Mouse (Mus musculus): ENCODE measurements at regions not wholly inside any gene's neighbourhood (a gene's known extent, or its start where the extent isn't known, plus 50 kb on each side); places are given as distances from the start of the nearest gene placed in this dataset.

DNA sequence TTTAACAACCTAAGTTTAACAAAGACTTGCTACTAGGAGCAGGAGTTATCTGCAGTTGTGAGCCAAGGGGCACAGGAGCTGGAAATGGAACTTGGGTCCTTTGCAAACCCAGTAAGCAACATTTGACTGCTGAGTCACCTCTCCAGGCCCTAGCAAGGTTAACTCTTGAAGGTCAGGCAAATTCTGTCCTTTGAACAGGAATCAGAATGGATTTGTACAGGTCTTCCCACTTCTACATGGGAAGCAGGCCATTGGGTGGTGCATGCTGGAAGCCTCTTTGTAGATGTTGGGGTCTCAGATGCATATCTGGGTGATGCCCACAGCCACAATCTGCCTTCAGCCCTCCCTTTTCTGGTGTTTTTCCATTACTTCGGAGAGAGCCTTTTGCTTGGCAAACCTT, 255.3 kb downstream of the Icos start:
- TF ChIP-seq CTCF (IDR thresholded peaks at IDR 0.05; ENCODE audit: low read depth, low read length) (no peak), POLR2A (IDR thresholded peaks at IDR 0.05; ENCODE audit: extremely low read depth, insufficient read depth, low read length) (no peak)

DNA sequence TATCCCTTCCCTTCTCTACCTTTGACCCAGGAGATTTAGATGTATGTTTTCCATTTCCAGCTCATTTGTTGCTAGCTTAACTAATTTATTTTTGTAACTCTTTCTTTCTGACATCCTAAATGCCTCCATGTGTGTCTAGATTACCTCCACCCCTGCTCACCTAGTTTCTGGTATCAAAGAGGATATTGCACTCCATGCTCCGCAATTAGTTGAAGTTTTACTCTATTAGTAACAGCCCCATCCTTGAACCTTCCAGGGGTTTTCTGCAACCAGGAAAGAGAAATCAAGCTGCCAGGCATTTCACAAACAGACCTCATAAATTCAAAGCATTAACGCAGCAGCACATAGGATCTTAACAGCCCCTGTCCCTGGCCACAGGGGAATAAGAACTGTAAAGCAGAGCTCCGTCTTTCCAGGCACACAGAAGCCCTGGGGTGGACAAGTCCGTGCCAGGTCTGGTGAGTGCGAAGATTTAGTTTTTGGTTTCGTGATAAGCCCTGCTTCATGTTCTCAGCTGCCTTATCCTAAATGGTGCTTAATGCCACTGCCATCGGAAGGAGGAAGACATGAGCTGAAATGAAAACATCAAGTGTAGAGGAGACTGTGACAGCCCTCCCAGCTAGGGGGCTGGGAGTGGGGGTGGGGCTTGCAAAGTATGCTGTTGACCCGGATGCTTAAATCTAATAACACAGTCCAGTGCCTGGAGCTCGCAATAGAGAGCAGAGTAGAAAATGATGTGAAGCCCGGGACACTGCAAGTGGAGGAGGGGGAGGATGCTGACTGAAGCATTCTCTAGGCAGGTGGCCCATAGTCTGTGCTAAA, 256.0 kb downstream of the Icos start:
- DNase-seq (ENCODE audit: extremely low read depth, low read depth, low spot score), result no peak
- TF ChIP-seq POLR2A (IDR thresholded peaks at IDR 0.05; ENCODE audit: extremely low read depth, insufficient read depth, low read length), result no peak
- no peak for TF ChIP-seq CTCF (IDR thresholded peaks at IDR 0.05; ENCODE audit: low read depth, low read length)
- Histone ChIP-seq H3K4me1 (ENCODE audit: control insufficient read depth, insufficient read depth, low read length) (no peaks in the 10 kb centered on the region), H3K4me3 (ENCODE audit: insufficient read depth, low read depth, low read length) (no peak overlapping the region), H3K79me2 (ENCODE audit: control insufficient read depth, insufficient read depth, low read length) (no peaks in the 10 kb centered on the region), H3K36me3 (ENCODE audit: control insufficient read depth, insufficient read depth, low read length) (no peaks in the 10 kb centered on the region), H3K27me3 (ENCODE audit: control insufficient read depth, insufficient read depth, low read length) (no peaks in the 10 kb centered on the region), H3K27ac (replicated peaks; ENCODE audit: insufficient read depth, low read depth, low read length) (no peak overlapping the region), H3K9ac (ENCODE audit: low read depth, low read length) (no peak overlapping the region)
- 31% methylated on average over 10 of the region's 10 CpGs for WGBS

More for the DNA sequence above, 255.3 kb downstream of the Icos start:
- Histone ChIP-seq H3K36me3 (ENCODE audit: control insufficient read depth, insufficient read depth, low read length) (no peaks in the 10 kb centered on the region), H3K4me3 (ENCODE audit: insufficient read depth, low read depth, low read length) (no peak overlapping the region), H3K27me3 (ENCODE audit: control insufficient read depth, insufficient read depth, low read length) (no peaks in the 10 kb centered on the region), H3K9ac (ENCODE audit: low read depth, low read length) (no peak overlapping the region), H3K4me1 (ENCODE audit: control insufficient read depth, insufficient read depth, low read length) (no peaks in the 10 kb centered on the region), H3K79me2 (ENCODE audit: control insufficient read depth, insufficient read depth, low read length) (no peaks in the 10 kb centered on the region), H3K27ac (replicated peaks; ENCODE audit: insufficient read depth, low read depth, low read length) (no peak overlapping the region)
- WGBS, result 76% methylated on average over 1 of the region's 1 CpGs
- no peak for DNase-seq (ENCODE audit: extremely low read depth, low read depth, low spot score)

DNA sequence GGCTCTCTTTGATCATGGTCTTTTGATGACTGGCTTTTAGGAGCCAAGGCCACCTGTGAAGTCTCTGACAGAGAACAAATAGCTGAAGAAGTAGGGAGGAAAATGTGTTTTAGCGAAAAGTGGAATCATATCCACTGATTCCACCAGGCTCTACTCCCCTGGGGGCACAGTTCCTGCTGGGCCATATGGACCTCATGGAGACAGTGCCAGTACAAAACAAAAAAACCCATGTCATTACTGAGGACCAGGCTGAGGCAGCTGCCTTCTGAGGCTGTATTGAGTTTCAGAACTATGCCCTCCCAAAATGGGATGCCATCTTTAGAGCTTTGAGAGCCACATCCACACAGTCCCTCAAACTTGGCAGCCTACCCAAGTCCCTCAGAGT, 256.6 kb downstream of the Icos start:
- TF ChIP-seq POLR2A (IDR thresholded peaks at IDR 0.05; ENCODE audit: extremely low read depth, insufficient read depth, low read length), result no peak
- no peak for TF ChIP-seq CTCF (IDR thresholded peaks at IDR 0.05; ENCODE audit: low read depth, low read length)
- WGBS, result 33% methylated on average over 1 of the region's 1 CpGs
- Histone ChIP-seq H3K4me3 (ENCODE audit: insufficient read depth, low read depth, low read length) (no peak overlapping the region), H3K27ac (replicated peaks; ENCODE audit: insufficient read depth, low read depth, low read length) (no peak overlapping the region), H3K9ac (ENCODE audit: low read depth, low read length) (no peak overlapping the region), H3K36me3 (ENCODE audit: control insufficient read depth, insufficient read depth, low read length) (no peaks in the 10 kb centered on the region), H3K4me1 (ENCODE audit: control insufficient read depth, insufficient read depth, low read length) (no peaks in the 10 kb centered on the region), H3K79me2 (ENCODE audit: control insufficient read depth, insufficient read depth, low read length) (no peaks in the 10 kb centered on the region), H3K27me3 (ENCODE audit: control insufficient read depth, insufficient read depth, low read length) (no peaks in the 10 kb centered on the region)
- no peak for DNase-seq (ENCODE audit: extremely low read depth, low read depth, low spot score)

DNA sequence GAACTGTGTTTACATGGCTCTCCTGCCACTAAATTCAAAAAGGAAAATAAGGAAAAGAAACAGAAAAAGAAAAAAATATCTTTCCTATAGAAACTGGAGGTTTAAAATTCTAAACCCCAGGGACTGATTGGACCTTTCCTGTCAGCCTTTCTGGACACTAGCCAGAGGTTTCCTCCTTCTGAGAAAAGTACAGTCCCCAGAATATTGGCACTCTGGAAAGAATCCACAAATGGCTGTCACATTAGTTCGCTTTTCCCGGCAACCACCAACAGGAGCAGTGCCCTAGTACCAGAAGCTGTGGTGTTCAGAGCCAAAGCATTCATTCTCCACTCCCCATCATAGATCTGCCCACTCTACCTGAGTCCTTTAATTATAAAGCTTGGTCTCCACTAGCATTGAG, 258.8 kb downstream of the Icos start:
- Histone ChIP-seq H3K4me1 (ENCODE audit: control insufficient read depth, insufficient read depth, low read length) (no peaks in the 10 kb centered on the region), H3K27me3 (ENCODE audit: control insufficient read depth, insufficient read depth, low read length) (no peaks in the 10 kb centered on the region), H3K4me3 (ENCODE audit: insufficient read depth, low read depth, low read length) (no peak overlapping the region), H3K79me2 (ENCODE audit: control insufficient read depth, insufficient read depth, low read length) (no peaks in the 10 kb centered on the region), H3K36me3 (ENCODE audit: control insufficient read depth, insufficient read depth, low read length) (no peaks in the 10 kb centered on the region), H3K27ac (replicated peaks; ENCODE audit: insufficient read depth, low read depth, low read length) (no peak overlapping the region), H3K9ac (ENCODE audit: low read depth, low read length) (no peak overlapping the region)
- TF ChIP-seq POLR2A (IDR thresholded peaks at IDR 0.05; ENCODE audit: extremely low read depth, insufficient read depth, low read length) (no peak), CTCF (IDR thresholded peaks at IDR 0.05; ENCODE audit: low read depth, low read length) (no peak)
- WGBS, result 88% methylated on average over 2 of the region's 2 CpGs
- no peak for DNase-seq (ENCODE audit: extremely low read depth, low read depth, low spot score)

DNA sequence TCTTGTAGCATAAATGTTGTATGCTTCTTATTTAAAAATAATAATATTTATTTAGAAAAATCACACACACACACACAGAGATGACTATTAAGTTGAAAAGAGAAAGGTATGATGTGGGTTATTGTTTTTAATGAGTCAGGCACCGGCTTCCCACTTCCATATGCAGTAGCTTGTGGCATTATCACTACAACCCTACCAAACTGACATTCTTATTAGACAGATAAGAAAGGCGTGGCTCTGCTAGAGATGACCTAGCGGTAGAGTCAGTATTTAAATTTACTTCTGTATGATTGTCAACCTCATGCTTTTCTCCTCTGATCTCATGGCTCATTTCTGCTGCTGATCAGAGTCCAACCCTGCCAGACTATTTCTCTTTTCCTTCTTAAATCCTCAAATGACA, 260.9 kb downstream of the Icos start:
- WGBS, result 88% methylated on average over 3 of the region's 3 CpGs
- TF ChIP-seq POLR2A (IDR thresholded peaks at IDR 0.05; ENCODE audit: extremely low read depth, insufficient read depth, low read length), result no peak
- TF ChIP-seq CTCF (IDR thresholded peaks at IDR 0.05; ENCODE audit: low read depth, low read length), result no peak
- H3K27me3 ChIP-seq (ENCODE audit: control insufficient read depth, insufficient read depth, low read length), result no peaks in the 10 kb centered on the region
- DNase-seq (ENCODE audit: extremely low read depth, low read depth, low spot score), result no peak
- no peak overlapping the region for H3K9ac ChIP-seq (ENCODE audit: low read depth, low read length)
- H3K4me1 ChIP-seq (ENCODE audit: control insufficient read depth, insufficient read depth, low read length), result no peaks in the 10 kb centered on the region
- H3K36me3 ChIP-seq (ENCODE audit: control insufficient read depth, insufficient read depth, low read length), result no peaks in the 10 kb centered on the region
- no peak overlapping the region for H3K4me3 ChIP-seq (ENCODE audit: insufficient read depth, low read depth, low read length)
- no peak overlapping the region for H3K27ac ChIP-seq (replicated peaks; ENCODE audit: insufficient read depth, low read depth, low read length)
- no peaks in the 10 kb centered on the region for H3K79me2 ChIP-seq (ENCODE audit: control insufficient read depth, insufficient read depth, low read length)

DNA sequence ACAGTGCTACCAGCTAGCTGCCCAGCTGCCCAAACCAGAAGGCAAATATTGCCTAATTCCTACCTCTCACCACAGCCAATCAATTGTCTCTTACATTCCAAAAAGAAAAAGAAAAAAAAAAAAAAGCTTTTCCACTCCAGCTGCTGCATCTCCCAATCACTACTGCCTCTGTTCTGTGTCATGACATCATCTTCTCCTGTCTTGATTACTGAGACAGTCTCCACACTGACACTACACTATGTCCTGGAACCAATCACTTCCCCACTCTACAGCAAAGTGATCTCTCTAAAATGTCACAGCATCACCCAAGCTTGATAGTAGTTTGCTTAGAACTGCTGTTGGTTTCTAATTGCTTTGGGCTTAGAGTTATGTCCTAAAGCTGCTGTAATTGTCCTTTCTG, 279.8 kb downstream of the Icos start:
- H3K79me2 ChIP-seq (ENCODE audit: control insufficient read depth, insufficient read depth, low read length), result no peaks in the 10 kb centered on the region
- no peaks in the 10 kb centered on the region for H3K36me3 ChIP-seq (ENCODE audit: control insufficient read depth, insufficient read depth, low read length)
- no peak overlapping the region for H3K4me3 ChIP-seq (ENCODE audit: insufficient read depth, low read depth, low read length)
- no peak for DNase-seq (ENCODE audit: extremely low read depth, low read depth, low spot score)
- TF ChIP-seq POLR2A (IDR thresholded peaks at IDR 0.05; ENCODE audit: extremely low read depth, insufficient read depth, low read length) (no peak), CTCF (IDR thresholded peaks at IDR 0.05; ENCODE audit: low read depth, low read length) (no peak)
- H3K9ac ChIP-seq (ENCODE audit: low read depth, low read length), result no peak overlapping the region
- H3K27me3 ChIP-seq (ENCODE audit: control insufficient read depth, insufficient read depth, low read length), result no peaks in the 10 kb centered on the region
- no peak overlapping the region for H3K27ac ChIP-seq (replicated peaks; ENCODE audit: insufficient read depth, low read depth, low read length)
- no peaks in the 10 kb centered on the region for H3K4me1 ChIP-seq (ENCODE audit: control insufficient read depth, insufficient read depth, low read length)

Measured in liver, adult 2 months (tissue).